Mouse (Mus musculus) cerebellum, adult 2 months (tissue): ENCODE data around the gene Gpam. TPM values are rescaled to one million over a fixed set of nuclear protein-coding genes. Genes with fewer than 3 reads are reported as not detected.

ENCODE experiments used
- DNase-seq, 2 experiments: peaks; one replicate each; pipeline ENCODE4 v3.0.0; 2021
- H3K27ac ChIP-seq: fragments of 200-500 bp; 2 replicates; pipeline ENCODE4 v1.5.1; 2012; ENCODE audit warnings: low read length, control low read depth, inconsistent platforms; ENCODE audit not compliant: insufficient read depth
- H3K27me3 ChIP-seq: fragments of 200-500 bp; 2 replicates; pipeline ENCODE4 v1.6.1; 2012; ENCODE audit warnings: inconsistent platforms, mild to moderate bottlenecking, low read length, moderate library complexity; ENCODE audit not compliant: control insufficient read depth, insufficient read depth
- H3K4me1 ChIP-seq: fragments of 200-500 bp; 2 replicates; pipeline ENCODE4 v1.6.1; 2011; ENCODE audit warnings: low read length; ENCODE audit not compliant: control insufficient read depth, insufficient read depth
- H3K4me3 ChIP-seq: fragments of 200-500 bp; replicated peaks from 2 replicates; pipeline ENCODE3; 2011; ENCODE audit warnings: mild to moderate bottlenecking, low read depth, low read length, control low read depth; ENCODE audit not compliant: insufficient read depth
- CTCF ChIP-seq: fragments of 200-500 bp; IDR thresholded peaks from 2 replicates; pipeline ENCODE4 v1.5.1; 2011; ENCODE audit warnings: low read depth, mild to moderate bottlenecking, control low read depth, low read length, moderate library complexity, borderline replicate concordance; ENCODE audit not compliant: insufficient read depth
- POLR2A ChIP-seq: fragments of 200-500 bp; IDR thresholded peaks from 2 replicates; pipeline ENCODE4 v1.6.1; 2011; ENCODE audit warnings: low read length, control low read depth, borderline replicate concordance; ENCODE audit not compliant: insufficient read depth
- WGBS: fragments of 180-500 bp; shearing (Covaris S2); methylation state at CpG from one replicate; pipeline ENCODE4 v1.1.7; 2018; 5-methylcytosine and 5-hydroxymethylcytosine counted together
- polyA plus RNA-seq: library from polyadenylated mRNA; depleted of rRNA; stranded (reverse); fragments of >200 nt; gene quantifications from 2 replicates; pipeline ENCODE4 v1.2.3, GENCODE M21; 2012

Gene Gpam
- polyA plus RNA-seq, 1 experiment = 41.9 TPM

- no peak for TF ChIP-seq POLR2A
- H3K4me1 ChIP-seq = no peaks in the 10 kb centered on the region
- H3K27me3 ChIP-seq = no peaks in the 10 kb centered on the region
- WGBS = 86% methylated on average over 4 of the region's 4 CpGs
- no peak for DNase-seq
- H3K4me3 ChIP-seq = no peak overlapping the region
- H3K27ac ChIP-seq = no peak overlapping the region
These were observed 11.5 kb downstream of the Gpam start for GRCm38 (mm10) chr19:55115532-55115931.

- H3K27me3 ChIP-seq = no peaks in the 10 kb centered on the region
- no peak overlapping the region for H3K27ac ChIP-seq
- TF ChIP-seq POLR2A (no peak), CTCF (no peak)
- no peak for DNase-seq
- WGBS = 94% methylated on average over 5 of the region's 5 CpGs
- no peak overlapping the region for H3K4me3 ChIP-seq
- H3K4me1 ChIP-seq = no peaks in the 10 kb centered on the region
These were observed 12.1 kb downstream of the Gpam start for GRCm38 (mm10) chr19:55114825-55115395.

GRCm38 (mm10) chr19:55107896-55108295 lies 19.1 kb downstream of the Gpam start:
- Histone ChIP-seq H3K27ac (no peak overlapping the region), H3K4me3 (no peak overlapping the region), H3K27me3 (no peaks in the 10 kb centered on the region), H3K4me1 (no peaks in the 10 kb centered on the region)
- no peak for DNase-seq
- TF ChIP-seq CTCF = no peak
- TF ChIP-seq POLR2A = no peak
- 65% methylated on average over 3 of the region's 3 CpGs for WGBS

GRCm38 (mm10) chr19:55105969-55106368 lies 21.1 kb downstream of the Gpam start:
- no peaks in the 10 kb centered on the region for H3K27me3 ChIP-seq
- TF ChIP-seq POLR2A (no peak), CTCF (no peak)
- no peak overlapping the region for H3K27ac ChIP-seq
- DNase-seq = no peak
- H3K4me1 ChIP-seq = no peaks in the 10 kb centered on the region
- H3K4me3 ChIP-seq = no peak overlapping the region
- WGBS = 90% methylated on average over 3 of the region's 3 CpGs

- H3K4me1 ChIP-seq = no peaks in the 10 kb centered on the region
- peak overlapping the region; percentile 22 for H3K4me3 ChIP-seq
- 35% methylated on average over 11 of the region's 11 CpGs for WGBS
- peak overlapping the region; percentile 71; the same call in 1 of the 2 replicates for H3K27ac ChIP-seq
- H3K27me3 ChIP-seq = no peaks in the 10 kb centered on the region
- TF ChIP-seq POLR2A (no peak), CTCF (no peak)
- DNase-seq = peak; percentile 20 to 50
These were observed 23.8 kb downstream of the Gpam start for GRCm38 (mm10) chr19:55103081-55103830.

- no peak overlapping the region for H3K27ac ChIP-seq
- WGBS = 67% methylated on average over 4 of the region's 4 CpGs
These were observed 25.4 kb downstream of the Gpam start for GRCm38 (mm10) chr19:55101659-55102058.

GRCm38 (mm10) chr19:55100227-55101140 lies 26.6 kb downstream of the Gpam start:
- TF ChIP-seq POLR2A (no peak), CTCF (no peak)
- H3K4me1 ChIP-seq = no peaks in the 10 kb centered on the region
- WGBS = 66% methylated on average over 2 of the region's 2 CpGs
- H3K4me3 ChIP-seq = peak overlapping the region; percentile 84
- no peaks in the 10 kb centered on the region for H3K27me3 ChIP-seq
- DNase-seq = no peak
- H3K27ac ChIP-seq = peak overlapping the region; percentile 82; the same call in 1 of the 2 replicates

More at GRCm38 (mm10) chr19:55101659-55102058, 25.4 kb downstream of the Gpam start:
- no peak for DNase-seq
- Histone ChIP-seq H3K4me3 (peak overlapping the region; percentile 40), H3K27me3 (no peaks in the 10 kb centered on the region), H3K4me1 (no peaks in the 10 kb centered on the region)
- TF ChIP-seq POLR2A (no peak), CTCF (no peak)
